Mouse (Mus musculus) layer of hippocampus, adult 2 months (tissue): ENCODE results near the gene Arap1. TPM values are rescaled to one million over a fixed set of nuclear protein-coding genes. Genes with fewer than 3 reads are reported as not detected.
A peak's percentile ranks its signal among the peaks of the same experiment; 100 is the strongest.

Experiments
- DNase-seq, 2 experiments: peaks; one replicate each; pipeline ENCODE4 v3.0.0; 2022; ENCODE audit warnings: low spot score in 2 of 2
- H3K27ac ChIP-seq: fragments of 200-600 bp; 2 replicates; pipeline ENCODE4 v1.8.1; 2022
- H3K4me3 ChIP-seq: fragments of 200-600 bp; 2 replicates; pipeline ENCODE4 v1.8.1; 2022; ENCODE audit warnings: mild to moderate bottlenecking
- CTCF ChIP-seq: fragments of 200-600 bp; conservative IDR thresholded peaks from 2 replicates; pipeline ENCODE4 v1.8.1; 2022; ENCODE audit warnings: antibody characterized with exemption, mild to moderate bottlenecking, moderate library complexity
- total RNA-seq, 2 experiments: library from RNA; stranded (reverse); gene quantifications; 2 replicates each; pipeline ENCODE4 v1.2.3; 2021

The Arap1 gene
- total RNA-seq, 2 experiments from 2014 or later = 19.2 to 20.0 TPM

DNA sequence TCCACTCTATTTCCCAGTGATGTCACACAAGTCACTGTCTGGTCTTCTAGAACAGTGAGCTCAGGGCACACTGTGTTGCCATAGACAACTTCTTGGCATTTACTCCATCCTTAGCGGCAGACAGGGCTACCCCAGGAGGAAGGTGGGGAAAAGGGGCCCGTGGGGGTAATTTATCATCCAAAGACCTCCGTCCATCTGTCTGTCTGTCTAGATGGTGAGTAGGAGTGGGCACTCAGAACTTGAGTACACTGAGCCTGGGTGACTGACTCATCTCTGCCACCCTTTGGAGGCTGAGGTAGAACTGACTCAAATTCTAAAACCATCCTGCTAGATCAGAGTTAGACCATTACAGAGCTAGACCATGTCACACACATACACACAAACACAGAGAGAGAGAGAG, 30.9 kb upstream of the Arap1 start, which contains the start of gene Stard10:
Gene Stard10 (plus strand): TSS at position 73 of the 400 bp plus-strand sequence.
- DNase-seq = no peak
- TF ChIP-seq CTCF = no peak
- Histone ChIP-seq H3K27ac (no peak within 1 kb of the TSS), H3K4me3 (no peak within 1 kb of the TSS)

DNA sequence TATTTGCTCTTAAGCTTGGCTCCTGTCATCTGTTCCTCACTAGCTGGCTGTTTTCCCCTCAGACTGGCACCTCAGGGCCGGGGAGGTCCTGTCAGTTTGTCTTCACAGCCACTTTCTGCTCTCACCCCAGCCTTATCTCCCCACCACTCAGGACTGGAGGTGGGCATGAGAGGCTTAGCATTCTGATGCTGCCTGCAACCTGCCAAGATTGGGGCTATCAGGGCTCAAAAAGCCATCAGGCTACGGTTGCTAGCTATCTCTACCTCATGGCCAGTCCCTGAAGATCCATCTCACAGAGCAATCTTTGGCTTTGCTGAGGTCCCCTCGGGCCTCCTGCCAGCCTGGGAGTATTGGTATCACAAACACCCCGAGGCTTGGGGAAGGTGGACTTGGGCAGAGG, 29.0 kb upstream of the Arap1 start:
- no peak for TF ChIP-seq CTCF
- Histone ChIP-seq H3K4me3 (no peak overlapping the region), H3K27ac (no peak overlapping the region)
- no peak for DNase-seq

DNA sequence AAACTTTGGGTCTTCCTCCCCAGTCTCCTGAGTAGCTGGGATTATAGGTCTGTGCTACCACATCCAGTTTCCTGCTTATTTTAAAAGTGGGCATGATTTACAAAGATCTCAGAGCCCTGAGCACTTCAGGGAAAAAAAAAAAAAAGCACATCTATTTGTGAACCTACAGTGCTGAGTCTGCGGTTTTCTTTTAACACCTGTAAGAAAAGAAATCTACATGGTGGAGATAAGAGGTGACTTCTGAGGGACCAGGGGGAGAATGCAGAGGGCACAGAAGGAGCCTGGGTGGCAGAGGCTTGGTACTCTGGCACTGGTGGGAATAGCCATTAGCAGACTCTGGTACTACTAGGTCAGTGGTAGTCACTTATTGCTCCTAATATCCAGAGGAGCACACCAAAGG, 28.1 kb upstream of the Arap1 start:
- no peak for DNase-seq
- Histone ChIP-seq H3K27ac (no peak overlapping the region), H3K4me3 (no peak overlapping the region)
- TF ChIP-seq CTCF = no peak

DNA sequence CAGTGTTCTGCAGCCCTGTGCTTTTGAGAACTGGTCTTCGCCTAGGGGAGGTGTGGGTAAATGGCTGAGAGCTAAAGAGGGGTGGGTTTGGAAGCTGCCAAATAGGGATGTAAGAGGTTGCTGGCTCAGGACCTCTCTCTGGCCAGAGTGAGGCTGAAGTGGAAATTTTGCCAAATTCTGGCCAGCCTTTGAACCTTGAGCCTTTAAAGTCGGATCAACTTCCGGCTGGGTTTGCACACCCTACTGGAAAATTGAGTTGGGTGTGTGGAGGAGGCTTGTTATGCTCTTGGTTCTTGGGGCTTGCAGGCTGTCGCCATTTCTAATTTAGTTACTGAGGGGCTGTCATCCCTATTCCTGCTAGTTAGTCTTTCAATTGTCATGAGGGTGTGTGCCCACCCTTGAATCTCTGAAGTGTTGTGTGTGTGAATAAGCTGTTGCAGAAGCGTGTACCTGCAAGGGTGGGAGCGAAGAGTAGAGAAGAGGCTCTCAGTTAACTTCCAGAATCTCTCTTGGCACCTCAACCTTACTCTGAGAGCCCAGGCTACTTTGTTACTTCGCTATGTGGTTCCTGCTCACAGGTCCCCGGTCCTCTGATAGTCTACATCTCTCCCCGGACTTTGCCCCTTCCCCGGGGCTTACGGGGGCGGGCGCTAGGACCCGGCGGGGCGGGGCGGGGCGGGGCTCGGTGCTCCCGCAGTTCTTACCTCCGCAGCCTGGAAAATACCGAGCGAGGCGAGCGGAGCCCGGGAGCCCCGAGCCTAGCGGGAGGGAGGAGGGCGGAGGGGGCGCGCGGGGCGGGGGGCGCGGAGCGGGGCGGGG, 27.3 kb upstream of the Arap1 start:
- TF ChIP-seq CTCF = no peak
- 0 out of 2 replicates have a peak overlapping the region, but pooled peaks have one; percentile 43 for H3K27ac ChIP-seq
- peak overlapping the region; percentile 74 for H3K4me3 ChIP-seq
- DNase-seq = no peak

DNA sequence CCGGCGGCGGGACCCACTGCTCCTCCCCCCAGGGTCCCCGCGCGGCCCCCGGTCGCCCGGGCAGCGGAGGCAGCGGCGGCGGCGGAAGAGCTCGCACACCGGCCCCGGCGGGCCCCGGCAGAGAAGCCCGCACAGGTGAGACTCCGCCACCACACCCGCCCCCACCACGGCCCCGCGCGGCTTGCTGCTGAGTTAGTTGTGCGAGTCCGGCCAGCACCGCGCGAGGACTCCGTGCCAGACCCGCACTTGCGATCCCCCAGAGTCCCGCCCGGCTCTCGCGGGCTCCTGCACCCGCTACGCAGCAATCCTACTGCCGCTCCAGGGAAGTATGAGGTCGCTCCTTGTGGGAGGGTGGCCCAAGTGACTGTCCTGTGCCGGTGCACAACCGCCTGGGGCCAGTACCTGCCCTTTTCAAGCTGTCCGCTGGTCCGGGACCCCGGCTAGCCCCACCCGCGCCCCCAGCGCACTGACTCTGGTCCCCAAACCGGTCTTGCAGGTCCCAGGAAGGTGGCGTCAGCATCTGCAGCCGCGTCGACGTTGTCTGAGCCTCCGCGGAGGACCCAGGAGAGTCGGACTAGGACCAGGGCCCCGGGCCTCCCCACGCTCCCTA, 26.5 kb upstream of the Arap1 start:
- H3K27ac ChIP-seq = peak overlapping the region; percentile 70
- TF ChIP-seq CTCF = no peak
- DNase-seq = no peak
- peak overlapping the region; percentile 74 for H3K4me3 ChIP-seq

DNA sequence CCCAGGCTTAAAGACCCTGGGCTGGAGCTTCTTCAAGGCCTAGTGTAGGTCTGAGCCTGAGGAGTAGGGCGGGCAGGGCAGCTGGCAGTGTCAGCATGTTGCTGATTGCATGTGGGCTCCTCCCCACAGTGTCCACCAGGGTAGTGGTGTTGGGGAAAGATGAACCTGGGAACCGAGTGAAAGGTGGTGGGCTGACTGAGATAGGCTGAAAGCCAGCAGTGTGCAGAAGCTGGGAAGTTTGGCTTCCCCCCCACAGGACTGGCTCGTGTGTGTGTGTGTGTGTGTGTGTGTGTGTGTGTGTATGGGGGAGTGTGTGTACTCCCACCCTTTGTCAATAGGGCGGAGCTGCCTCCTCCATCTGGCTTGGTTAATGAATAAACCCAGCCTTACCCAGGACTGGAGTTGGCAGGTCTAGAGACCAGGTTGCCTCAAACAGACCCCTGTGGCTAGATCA, 24.7 kb upstream of the Arap1 start:
- no peak for DNase-seq
- Histone ChIP-seq H3K4me3 (no peak overlapping the region), H3K27ac (no peak overlapping the region)
- TF ChIP-seq CTCF = no peak

DNA sequence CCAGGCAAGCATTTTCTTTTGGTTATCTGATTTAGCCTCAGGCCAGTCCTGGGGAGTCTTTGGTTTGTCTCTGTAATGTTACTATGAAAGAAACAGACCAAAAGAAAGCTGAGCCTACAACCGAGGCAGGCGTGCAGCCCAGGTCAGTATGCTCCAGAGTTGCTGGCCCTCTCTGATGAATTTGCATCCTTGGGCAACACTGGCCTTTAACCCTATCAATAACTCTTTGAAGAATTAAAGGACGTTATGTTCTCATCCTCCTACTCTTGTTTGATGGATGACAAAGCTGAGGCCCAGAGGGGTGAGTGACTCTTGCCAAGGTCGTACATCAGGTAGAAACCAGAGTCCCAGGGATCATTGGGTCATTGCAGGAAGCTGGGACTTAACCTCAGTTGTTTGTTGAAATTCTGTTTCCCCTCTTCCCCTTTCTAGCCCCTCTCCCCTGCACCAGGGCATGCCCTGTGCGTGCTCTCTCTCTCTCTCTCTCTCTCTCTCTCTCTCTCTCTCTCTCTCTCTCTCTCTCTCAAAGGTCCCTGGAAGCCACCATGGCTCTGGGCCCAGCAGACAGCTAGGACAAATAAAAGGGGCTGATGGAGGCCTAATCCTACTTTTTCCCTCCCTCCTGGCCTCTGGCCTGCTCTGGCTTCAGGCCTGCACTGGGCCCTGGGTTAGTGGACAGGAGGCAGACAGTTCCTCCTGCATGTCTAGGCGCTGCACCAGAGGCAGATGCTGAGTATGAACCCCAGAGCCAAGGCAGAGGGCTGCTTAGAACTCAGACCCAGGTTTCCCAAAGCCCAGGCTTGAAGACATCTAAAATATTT, 23.5 kb upstream of the Arap1 start:
- Histone ChIP-seq H3K4me3 (no peak overlapping the region), H3K27ac (0 out of 2 replicates have a peak overlapping the region, but pooled peaks have one; percentile 32)
- DNase-seq = no peak
- TF ChIP-seq CTCF = no peak

DNA sequence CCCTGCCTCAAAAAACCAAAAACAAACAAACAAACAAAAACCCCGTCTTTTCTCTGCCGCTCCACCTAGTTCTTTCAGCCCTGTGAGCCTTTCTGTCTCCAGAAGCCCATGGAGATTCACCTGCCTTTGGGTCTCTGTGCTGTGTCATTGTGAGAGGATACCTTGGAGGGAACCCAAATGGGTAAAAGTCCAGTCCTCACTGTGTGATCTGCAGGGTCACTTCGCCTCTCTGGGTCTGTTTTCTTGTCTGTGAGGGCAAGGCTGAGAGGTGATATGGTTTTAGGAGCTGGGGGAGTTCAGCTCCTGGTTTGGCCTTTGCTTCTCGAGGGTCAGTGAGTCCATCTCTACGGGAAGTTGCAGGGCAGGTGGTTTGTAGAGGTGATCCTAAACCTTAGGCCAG, 21.9 kb upstream of the Arap1 start:
- DNase-seq = no peak
- TF ChIP-seq CTCF = no peak
- H3K27ac ChIP-seq = no peak overlapping the region
- no peak overlapping the region for H3K4me3 ChIP-seq

DNA sequence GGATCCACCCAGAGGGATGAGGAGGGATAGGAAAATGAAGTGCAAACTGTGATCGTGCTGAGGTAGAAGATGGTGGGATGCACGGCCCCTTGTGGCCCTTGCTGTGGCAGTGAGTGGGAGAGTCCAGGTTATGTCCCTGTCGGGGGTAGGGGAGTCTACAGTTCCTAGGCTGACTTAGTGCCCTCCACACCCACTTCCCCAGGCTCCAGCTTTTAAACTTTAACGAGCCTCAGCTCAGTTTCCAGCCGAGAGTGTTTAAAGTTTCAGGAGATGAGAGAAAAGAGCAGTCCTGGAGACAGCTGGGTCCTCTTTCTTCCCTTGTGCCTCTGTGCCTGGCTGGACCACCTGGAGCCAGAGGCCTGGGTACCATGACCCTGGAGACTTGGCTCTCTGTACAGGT, 20.6 kb upstream of the Arap1 start:
- DNase-seq = no peak
- H3K4me3 ChIP-seq = no peak overlapping the region
- H3K27ac ChIP-seq = no peak overlapping the region
- TF ChIP-seq CTCF = no peak

DNA sequence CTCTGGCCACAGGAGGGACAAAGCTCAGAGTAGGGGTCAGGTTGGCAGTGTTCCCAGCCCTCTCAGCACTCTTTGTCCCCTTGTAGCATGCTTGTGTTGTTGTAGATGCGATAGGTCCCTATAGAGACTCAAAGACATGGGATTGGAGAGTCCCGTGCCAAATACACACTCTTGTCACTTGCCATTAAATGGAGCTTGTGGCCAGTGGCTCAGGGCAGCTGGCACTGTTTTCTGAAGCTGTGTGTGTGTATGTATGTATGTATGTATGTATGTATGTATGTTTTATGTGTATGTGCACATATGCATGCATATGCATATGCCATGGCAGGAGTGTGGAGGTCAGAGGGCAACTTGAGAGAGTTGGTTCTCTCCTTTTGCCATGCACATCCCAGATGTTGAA, 20.1 kb upstream of the Arap1 start:
- no peak for TF ChIP-seq CTCF
- H3K27ac ChIP-seq = no peak overlapping the region
- no peak for DNase-seq
- H3K4me3 ChIP-seq = no peak overlapping the region

DNA sequence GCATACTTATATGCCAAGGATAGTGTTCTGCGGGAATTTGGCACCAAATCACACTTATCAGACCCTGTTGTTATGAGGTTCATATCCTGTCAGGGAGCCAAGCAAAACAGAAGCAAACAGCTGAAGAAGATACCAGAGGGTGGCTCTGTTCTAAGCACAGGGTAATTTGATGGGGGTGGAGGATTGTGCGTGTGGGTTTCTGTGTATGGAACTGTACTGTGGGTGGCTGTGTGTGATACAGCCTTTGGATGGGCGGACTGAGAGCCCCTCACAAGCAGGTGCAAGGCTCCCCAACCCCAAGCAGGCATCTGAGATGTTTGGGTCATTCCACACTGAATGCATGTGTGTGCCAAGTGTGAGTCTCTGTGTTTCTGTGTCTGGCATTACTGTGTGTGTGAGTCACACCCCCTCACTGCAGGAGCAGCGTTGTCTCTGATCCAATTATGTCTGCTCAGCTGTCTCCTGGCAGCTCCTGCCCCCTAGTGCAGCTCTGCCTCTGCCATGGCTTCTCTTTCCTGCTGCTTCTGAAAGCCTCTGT, 19.2 kb upstream of the Arap1 start:
- H3K27ac ChIP-seq = peak overlapping the region; percentile 73
- TF ChIP-seq CTCF = peak; percentile 55
- no peak overlapping the region; the same call in 1 of the 2 replicates for H3K4me3 ChIP-seq
- peak; percentile 67 to 80 for DNase-seq

DNA sequence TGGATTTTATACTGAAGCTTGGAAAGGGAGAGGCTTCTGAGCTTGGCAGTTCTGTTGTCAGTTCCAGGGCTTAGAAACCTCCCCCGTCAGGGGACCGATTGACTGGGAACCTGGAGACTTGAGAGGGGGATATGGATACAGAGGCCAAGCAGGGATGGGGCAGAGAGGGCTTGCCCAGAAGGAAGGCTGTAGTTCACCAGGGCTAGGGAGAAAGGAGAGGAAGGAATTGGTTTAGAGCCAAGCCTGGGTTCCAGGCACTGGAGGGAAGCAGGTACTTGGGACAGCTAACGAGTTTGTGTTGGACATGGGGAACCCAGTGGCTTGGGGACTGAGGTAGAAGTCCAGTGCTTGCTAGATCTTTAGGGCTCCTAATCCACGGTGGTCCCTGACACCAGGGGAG, 18.3 kb upstream of the Arap1 start:
- Histone ChIP-seq H3K4me3 (no peak overlapping the region), H3K27ac (peak overlapping the region; percentile 73)
- no peak for TF ChIP-seq CTCF
- DNase-seq = no peak
